Mouse (Mus musculus): ENCODE measurements at regions not wholly inside any gene's neighbourhood (a gene's known extent, or its start where the extent isn't known, plus 50 kb on each side); places are given as distances from the start of the nearest gene placed in this dataset.

DNA sequence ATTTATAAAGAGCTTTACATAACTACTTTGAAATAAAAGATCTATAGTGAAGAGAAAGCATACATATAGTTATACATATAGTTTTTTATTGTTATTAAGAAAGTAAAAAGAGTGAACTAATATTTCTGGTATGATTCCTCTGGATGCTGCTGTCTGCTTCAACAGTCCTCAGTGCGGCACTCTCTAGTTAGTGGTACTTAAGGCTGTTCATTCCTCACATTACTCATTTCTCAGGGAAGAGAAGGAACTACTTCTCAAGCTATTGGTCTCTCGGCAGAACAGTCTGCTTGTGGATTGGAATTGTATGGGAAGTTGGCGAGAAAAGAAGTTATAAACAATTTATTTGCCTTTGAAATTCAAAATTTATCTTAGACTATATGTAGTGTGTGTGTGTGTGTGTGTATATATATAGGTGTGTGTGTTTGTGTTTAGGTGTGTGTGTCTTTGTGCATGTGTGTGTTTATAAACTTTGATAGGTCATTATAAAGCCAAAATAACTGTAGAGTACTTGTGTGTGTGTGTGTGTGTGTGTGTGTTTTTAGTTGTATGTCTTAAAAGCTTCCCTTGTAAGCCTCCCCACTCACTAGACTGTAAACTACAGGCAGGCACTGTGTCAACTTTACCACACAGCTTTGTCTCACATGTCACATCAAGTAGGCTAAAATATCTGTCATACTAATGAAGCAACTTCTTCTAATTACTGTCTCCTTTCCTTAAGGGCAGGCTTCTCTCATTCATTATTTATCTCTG is 185.2 kb downstream of the Sucnr1 start:
- DNase-seq (ENCODE audit: low read depth in 3 of 3, low spot score in 3 of 3), result no peak
- Histone ChIP-seq H3K4me2 (ENCODE audit: low read depth) (no peak overlapping the region), H3K9me3 (ENCODE audit: control insufficient read depth, low read length) (no peaks in the 10 kb centered on the region), H3K9ac (replicated peaks) (no peak overlapping the region), H3K27me3 (ENCODE audit: control insufficient read depth, insufficient read depth, low read length) (no peaks in the 10 kb centered on the region), H3K4me1 (replicated peaks; ENCODE audit: control insufficient read depth in 2 of 2, insufficient read depth in 2 of 2, low read length in 1 of 2) (no peaks in the 10 kb centered on the region), H3K4me3 (ENCODE audit: insufficient read depth in 1 of 2, low read depth in 2 of 2, low read length in 2 of 2) (no peak overlapping the region), H3K36me3 (replicated peaks; ENCODE audit: control insufficient read depth, insufficient read depth, low read depth) (no peaks in the 10 kb centered on the region), H3K27ac (no peak overlapping the region)
- ATAC-seq (ENCODE audit: insufficient read depth), result no peak
- TF ChIP-seq CTCF (IDR thresholded peaks at IDR 0.05; ENCODE audit: low read depth) (no peak), EP300 (IDR thresholded peaks at IDR 0.05; ENCODE audit: low read depth) (no peak)
- 60% methylated on average over 3 of the region's 3 CpGs for WGBS (ENCODE audit: insufficient replicate concordance)

DNA sequence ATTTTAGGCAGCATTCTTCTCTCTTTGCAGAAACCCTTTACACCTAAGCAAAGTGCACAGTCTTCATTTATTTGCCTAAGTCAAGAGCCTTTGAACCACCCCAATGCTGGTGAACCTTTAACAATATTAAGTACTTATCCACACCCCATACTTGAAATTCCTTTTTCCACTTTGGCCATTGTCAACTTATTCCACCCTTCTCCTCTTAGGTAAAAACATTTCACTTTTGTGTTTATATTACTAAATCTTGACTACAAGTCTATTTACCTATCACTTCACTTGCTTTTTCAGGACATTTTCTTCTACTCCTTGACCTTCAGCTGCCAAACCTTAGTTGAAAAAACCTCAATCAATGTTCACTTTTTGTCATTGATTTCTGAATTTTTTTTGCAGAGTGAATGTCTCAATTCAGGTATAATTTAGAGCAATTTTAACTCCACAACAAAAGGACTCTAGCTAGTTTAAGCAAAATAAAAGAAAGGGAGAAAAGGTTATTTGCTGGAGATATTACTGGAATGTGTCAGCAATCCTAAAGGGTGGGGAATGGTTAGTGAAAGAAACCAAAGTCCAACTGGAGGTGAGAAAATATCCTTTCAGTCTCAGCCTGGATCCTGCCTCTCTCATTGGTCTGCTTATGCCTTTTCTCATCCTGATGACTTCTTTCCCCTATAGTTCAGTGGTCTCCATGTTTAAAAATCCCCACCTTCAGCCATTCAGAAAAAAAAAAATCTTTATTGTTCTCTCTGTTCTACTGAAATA is 185.9 kb downstream of the Sucnr1 start:
- H3K4me1 ChIP-seq (replicated peaks; ENCODE audit: control insufficient read depth in 2 of 2, insufficient read depth in 2 of 2, low read length in 1 of 2), result no peaks in the 10 kb centered on the region
- no peak overlapping the region for H3K9ac ChIP-seq (replicated peaks)
- H3K27me3 ChIP-seq (ENCODE audit: control insufficient read depth, insufficient read depth, low read length), result no peaks in the 10 kb centered on the region
- no peak overlapping the region for H3K4me2 ChIP-seq (ENCODE audit: low read depth)
- H3K4me3 ChIP-seq (ENCODE audit: insufficient read depth in 1 of 2, low read depth in 2 of 2, low read length in 2 of 2), result no peak overlapping the region
- no peak for DNase-seq (ENCODE audit: low read depth in 3 of 3, low spot score in 3 of 3)
- H3K36me3 ChIP-seq (replicated peaks; ENCODE audit: control insufficient read depth, insufficient read depth, low read depth), result no peaks in the 10 kb centered on the region
- H3K9me3 ChIP-seq (ENCODE audit: control insufficient read depth, low read length), result no peaks in the 10 kb centered on the region
- H3K27ac ChIP-seq, result no peak overlapping the region
- ATAC-seq (ENCODE audit: insufficient read depth), result no peak
- TF ChIP-seq EP300 (IDR thresholded peaks at IDR 0.05; ENCODE audit: low read depth), result no peak
- no peak for TF ChIP-seq CTCF (IDR thresholded peaks at IDR 0.05; ENCODE audit: low read depth)

DNA sequence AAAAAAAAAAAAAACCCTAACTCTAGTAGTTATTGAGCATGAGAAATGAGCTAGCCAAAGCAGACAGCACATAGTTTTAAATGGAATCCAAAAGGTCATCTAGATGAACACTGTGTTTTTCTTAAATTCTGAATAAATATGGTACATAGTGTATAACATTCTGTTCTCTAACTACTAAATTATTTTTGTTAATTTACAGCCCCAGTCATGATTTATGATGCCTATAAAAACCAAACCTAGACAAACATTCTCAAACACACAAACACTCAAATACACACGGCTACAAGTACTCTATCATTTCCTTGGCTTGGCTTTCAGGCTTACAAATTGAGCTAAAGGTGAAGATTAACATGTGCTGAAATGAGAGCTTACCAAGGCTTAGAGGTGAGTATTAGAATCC is 188.8 kb downstream of the Sucnr1 start:
- H3K4me1 ChIP-seq (replicated peaks; ENCODE audit: control insufficient read depth in 2 of 2, insufficient read depth in 2 of 2, low read length in 1 of 2), result no peaks in the 10 kb centered on the region

DNA sequence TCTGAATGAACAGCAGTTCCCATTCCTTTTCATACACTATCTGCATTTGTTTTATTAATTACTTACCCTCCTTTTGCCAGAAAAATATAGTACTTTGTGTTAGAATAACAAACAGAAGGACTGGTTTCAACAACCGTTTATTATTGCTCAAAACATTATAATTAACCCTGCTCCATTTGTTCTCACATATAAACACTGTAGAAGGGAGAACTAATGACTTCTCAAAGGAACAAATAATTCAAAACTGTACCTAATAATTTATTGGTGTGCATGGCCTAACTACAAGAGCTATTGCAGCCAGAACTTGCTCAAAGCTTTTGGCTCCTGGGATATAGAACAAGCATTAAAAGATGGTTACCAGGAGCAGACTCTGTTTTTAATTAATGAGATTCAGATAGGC is 192.1 kb downstream of the Sucnr1 start:
- WGBS (ENCODE audit: insufficient replicate concordance), result 40% methylated on average over 1 of the region's 1 CpGs
- no peaks in the 10 kb centered on the region for H3K4me1 ChIP-seq (replicated peaks; ENCODE audit: control insufficient read depth in 2 of 2, insufficient read depth in 2 of 2, low read length in 1 of 2)
- no peaks in the 10 kb centered on the region for H3K27me3 ChIP-seq (ENCODE audit: control insufficient read depth, insufficient read depth, low read length)
- no peak for DNase-seq (ENCODE audit: low read depth in 3 of 3, low spot score in 3 of 3)
- no peaks in the 10 kb centered on the region for H3K9me3 ChIP-seq (ENCODE audit: control insufficient read depth, low read length)
- H3K36me3 ChIP-seq (replicated peaks; ENCODE audit: control insufficient read depth, insufficient read depth, low read depth), result no peaks in the 10 kb centered on the region
- H3K9ac ChIP-seq (replicated peaks), result no peak overlapping the region
- H3K4me3 ChIP-seq (ENCODE audit: insufficient read depth in 1 of 2, low read depth in 2 of 2, low read length in 2 of 2), result no peak overlapping the region
- H3K4me2 ChIP-seq (ENCODE audit: low read depth), result no peak overlapping the region
- TF ChIP-seq CTCF (IDR thresholded peaks at IDR 0.05; ENCODE audit: low read depth) (no peak), EP300 (IDR thresholded peaks at IDR 0.05; ENCODE audit: low read depth) (no peak)
- ATAC-seq (ENCODE audit: insufficient read depth), result no peak
- no peak overlapping the region for H3K27ac ChIP-seq

More for the DNA sequence above, 188.8 kb downstream of the Sucnr1 start:
- no peak overlapping the region for H3K27ac ChIP-seq
- H3K9ac ChIP-seq (replicated peaks), result no peak overlapping the region
- ATAC-seq (ENCODE audit: insufficient read depth), result no peak
- WGBS (ENCODE audit: insufficient replicate concordance), result 56% methylated on average over 1 of the region's 1 CpGs
- no peak for TF ChIP-seq EP300 (IDR thresholded peaks at IDR 0.05; ENCODE audit: low read depth)
- no peak for TF ChIP-seq CTCF (IDR thresholded peaks at IDR 0.05; ENCODE audit: low read depth)
- H3K9me3 ChIP-seq (ENCODE audit: control insufficient read depth, low read length), result no peaks in the 10 kb centered on the region
- no peaks in the 10 kb centered on the region for H3K27me3 ChIP-seq (ENCODE audit: control insufficient read depth, insufficient read depth, low read length)
- H3K36me3 ChIP-seq (replicated peaks; ENCODE audit: control insufficient read depth, insufficient read depth, low read depth), result no peaks in the 10 kb centered on the region
- no peak overlapping the region for H3K4me2 ChIP-seq (ENCODE audit: low read depth)
- no peak for DNase-seq (ENCODE audit: low read depth in 3 of 3, low spot score in 3 of 3)
- H3K4me3 ChIP-seq (ENCODE audit: insufficient read depth in 1 of 2, low read depth in 2 of 2, low read length in 2 of 2), result no peak overlapping the region

DNA sequence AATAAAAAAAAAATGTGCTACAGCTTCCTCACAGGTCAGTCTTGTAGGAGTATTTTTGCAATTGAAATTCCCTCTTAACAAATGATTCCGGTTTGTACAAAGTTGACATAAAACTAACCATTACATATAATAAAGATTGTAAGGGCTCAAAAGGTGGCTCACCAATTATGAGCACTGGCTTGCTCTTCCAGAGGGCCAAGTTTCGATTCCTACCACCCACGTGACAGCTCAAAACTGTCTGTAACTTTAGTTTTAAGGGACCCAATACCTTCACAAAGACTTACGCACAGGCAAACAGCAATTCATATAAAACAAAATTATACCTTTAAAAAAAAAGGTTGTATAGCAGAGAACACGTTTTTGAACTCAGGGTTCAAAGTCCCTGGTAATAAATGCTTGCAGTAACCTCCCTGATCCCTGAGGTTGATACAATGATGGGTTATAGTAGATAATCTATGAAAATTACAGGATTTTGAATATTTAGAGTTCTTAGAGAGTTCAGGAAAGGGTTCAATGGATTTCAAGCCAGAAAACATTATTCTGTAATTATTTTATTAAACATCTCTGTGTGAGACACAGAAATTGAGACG is 193.7 kb downstream of the Sucnr1 start:
- no peaks in the 10 kb centered on the region for H3K9me3 ChIP-seq (ENCODE audit: control insufficient read depth, low read length)
- no peak for TF ChIP-seq CTCF (IDR thresholded peaks at IDR 0.05; ENCODE audit: low read depth)
- TF ChIP-seq EP300 (IDR thresholded peaks at IDR 0.05; ENCODE audit: low read depth), result no peak
- H3K36me3 ChIP-seq (replicated peaks; ENCODE audit: control insufficient read depth, insufficient read depth, low read depth), result no peaks in the 10 kb centered on the region
- H3K9ac ChIP-seq (replicated peaks), result no peak overlapping the region
- no peak for ATAC-seq (ENCODE audit: insufficient read depth)
- no peaks in the 10 kb centered on the region for H3K27me3 ChIP-seq (ENCODE audit: control insufficient read depth, insufficient read depth, low read length)
- no peak overlapping the region for H3K4me3 ChIP-seq (ENCODE audit: insufficient read depth in 1 of 2, low read depth in 2 of 2, low read length in 2 of 2)
- no peaks in the 10 kb centered on the region for H3K4me1 ChIP-seq (replicated peaks; ENCODE audit: control insufficient read depth in 2 of 2, insufficient read depth in 2 of 2, low read length in 1 of 2)
- no peak for DNase-seq (ENCODE audit: low read depth in 3 of 3, low spot score in 3 of 3)
- H3K4me2 ChIP-seq (ENCODE audit: low read depth), result no peak overlapping the region
- WGBS (ENCODE audit: insufficient replicate concordance), result 60% methylated on average over 6 of the region's 6 CpGs
- no peak overlapping the region for H3K27ac ChIP-seq

Data from liver, embryonic 14.5 days (tissue).